Mouse (Mus musculus) CH12F3 (cell line): ENCODE measurements around the gene Acsf3.

ENCODE experiments used
- in situ Hi-C: fragments of 300-500 bp; cut with MboI; formaldehyde crosslinking; loops from 2 replicates; pipeline ENCODE4 v1.14.3; 2020; ENCODE audit warnings: low sequenced_read_pairs

The Acsf3 gene

DNA sequence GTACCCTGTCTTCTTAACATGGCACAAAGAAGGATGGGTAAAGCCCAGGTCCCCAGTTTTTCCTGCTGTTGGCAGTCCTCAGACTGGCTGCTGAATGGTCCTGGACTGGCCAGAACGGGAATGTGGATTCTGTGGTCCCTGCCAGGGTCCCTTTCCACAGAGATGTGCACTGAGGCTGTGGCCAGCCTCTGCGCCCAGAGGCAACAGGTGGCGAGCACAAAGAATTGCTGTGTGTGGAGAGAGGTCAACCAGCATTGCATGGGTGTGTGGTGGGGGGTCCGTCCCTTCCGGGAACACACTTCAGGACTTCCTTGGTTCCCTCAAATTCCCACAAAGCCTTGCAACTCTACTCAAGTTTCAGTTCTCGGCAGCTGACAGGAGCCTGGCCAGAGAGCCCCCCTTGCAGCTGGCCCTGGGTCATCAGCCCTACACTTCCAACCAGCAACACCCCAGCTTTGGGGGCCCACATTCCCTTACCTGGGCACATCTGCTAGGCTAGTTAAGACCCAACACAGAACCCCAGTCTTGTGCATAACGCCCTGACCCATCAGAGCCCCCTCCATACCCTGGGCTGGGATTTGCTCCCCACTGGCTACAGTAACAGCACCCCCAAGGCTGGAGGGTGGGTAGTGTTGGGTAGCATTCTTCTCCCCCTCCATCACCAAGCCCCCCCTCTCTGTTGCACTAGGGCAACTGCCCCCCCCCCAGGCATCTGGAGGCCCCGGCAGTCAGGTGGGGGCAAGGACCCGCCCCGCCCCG lies 74.0 kb downstream of the Acsf3 start:
- in situ Hi-C loops, result no loop called here

DNA sequence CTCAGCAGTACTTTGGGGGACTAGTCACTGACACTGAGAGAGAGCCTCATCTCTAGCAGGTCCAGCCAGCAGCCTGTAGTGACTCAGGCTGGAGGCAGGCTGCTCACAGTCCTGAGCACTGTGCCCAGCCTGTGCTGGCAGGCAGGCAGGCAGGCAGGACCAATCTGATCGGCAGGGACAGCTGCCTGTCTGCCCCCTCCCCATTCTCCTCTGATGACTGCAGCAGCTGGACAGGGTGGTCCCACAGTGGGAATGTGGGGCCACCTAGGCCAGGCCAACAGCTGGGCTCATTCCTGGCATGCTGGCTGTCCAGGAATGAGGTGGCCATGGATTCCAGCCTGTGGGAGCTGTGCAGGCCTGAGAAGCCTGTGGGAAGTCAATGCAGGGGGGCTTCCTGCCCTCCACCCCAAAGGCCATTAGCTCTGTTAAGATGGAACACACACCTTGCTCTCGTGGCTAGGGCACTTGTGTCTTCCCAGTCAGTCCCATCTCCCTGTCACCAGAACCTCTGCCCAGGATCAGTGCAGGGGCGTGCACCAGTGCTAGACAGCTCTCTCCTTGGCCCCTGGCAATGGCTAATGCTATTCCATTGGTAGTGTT lies 75.5 kb downstream of the Acsf3 start:
- in situ Hi-C loops, result no loop called here

DNA sequence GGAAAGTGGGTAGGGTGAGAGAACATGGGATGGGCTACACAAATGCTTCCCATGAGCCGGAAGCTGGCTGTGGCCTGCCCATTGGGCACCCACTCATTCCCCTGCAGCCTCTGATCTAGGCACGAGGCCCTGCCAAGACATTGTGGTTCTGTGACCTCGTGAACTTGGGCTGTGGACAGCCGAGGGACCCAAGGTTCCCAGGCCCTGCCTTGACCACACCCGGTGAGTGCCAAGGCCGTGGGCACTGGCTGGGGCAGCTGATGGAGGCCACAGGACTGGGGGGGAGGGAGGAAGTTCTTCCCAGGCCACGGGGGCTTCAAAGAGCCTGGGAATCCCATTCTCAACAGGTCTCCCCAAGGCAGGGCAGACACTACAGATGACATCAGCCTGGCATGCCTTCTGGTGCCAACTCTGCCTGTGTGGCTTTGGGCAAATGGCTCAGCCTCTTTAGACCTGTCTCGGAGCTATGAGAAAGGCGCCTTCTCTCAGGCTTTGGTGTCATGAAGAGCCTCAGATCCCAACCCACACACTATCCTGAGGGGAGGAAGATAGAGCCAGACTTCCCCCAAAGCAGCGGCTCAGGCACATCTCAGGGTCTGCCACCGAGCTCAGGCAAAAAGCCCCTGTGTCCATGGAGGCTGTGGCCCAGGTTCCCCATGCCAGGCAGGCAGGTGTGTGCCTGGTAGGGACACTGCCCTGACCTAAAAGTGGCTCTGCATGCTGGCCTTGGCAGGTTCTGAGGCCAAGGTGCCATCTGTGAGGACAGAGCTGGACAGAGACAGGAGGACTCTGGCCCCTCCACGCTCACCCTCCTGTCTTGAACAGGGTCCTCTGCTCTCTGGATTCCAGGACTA lies 76.6 kb downstream of the Acsf3 start:
- in situ Hi-C loops, result no loop called here

DNA sequence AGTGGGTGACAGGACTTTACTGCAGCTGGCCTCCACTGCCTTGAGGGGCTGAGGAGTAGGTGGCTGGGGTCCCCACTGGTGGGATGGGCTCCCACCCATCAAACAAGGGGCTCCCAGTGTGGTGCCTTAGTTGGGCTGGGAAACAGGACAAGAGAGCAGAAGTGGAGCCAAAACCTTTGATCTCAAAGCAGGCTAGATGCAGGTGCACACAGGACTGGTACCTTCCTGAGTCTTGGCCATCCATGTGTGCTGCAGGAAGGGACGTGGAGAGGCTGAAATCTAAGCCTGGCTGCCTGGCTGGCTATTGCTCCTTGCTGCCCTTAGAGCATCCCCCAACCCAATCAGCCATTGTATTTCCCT lies 77.2 kb downstream of the Acsf3 start:
- in situ Hi-C loops, result no loop called here

DNA sequence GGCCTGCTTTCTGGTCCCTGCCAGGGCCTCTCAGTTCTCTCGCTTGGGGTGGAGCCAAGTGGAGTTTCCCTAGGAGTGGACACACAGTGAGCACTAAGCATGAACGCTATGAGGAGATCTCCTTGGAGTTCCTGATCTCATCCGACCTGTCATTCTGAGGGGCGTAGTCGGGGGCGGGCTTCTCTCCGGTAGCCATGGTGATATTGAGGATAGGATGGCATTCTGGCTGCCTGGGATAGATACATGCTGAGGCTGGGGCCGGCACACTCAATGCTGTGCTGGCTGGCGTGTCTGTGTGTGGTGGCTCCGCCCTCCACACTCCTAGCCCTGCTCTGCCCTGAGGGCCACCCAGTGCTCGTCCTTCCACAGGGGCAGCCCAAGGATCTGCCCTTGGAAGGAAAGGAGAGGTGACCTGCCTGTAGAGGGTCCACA lies 78.1 kb downstream of the Acsf3 start:
- in situ Hi-C loops, result no loop called here

DNA sequence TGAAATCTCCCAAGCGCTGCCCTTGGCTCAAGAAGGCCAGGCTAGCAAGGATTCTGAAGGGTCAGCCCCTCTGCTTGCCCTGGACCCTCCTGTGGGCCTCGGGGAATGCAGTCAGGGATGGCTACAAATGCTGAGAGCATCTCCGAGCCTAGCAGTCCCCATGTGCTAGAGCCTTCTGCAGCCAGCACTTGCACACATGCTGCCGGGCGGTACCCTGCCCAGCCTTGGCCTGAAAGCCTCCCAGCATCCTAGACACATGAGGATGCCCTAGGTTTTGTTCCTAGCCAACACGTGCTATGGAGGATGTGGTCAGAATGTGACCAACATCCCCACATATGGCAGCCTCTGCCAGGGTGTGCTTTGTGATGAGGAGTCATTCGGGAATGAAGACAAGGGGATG lies 79.1 kb downstream of the Acsf3 start:
- in situ Hi-C loops, result no loop called here

DNA sequence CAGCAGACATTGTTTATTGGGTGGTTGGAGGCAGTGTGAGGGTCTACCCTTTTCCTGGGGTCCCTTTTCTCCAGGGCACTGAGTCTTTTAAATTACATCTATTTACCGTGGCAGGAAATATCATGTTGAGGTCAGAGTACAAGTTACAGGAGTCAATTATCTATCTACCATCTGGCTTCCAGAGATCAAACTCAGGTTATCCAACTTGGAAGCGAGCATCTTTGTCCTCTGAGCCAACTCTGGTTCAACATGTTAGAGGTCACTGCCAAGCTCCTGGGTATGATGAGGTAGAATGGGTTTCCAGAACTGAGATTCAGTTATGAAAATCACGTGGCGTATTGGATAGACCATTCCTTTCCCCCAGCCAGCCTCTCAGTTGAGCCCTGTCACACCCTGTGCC lies 79.8 kb downstream of the Acsf3 start:
- in situ Hi-C loops, result no loop called here

DNA sequence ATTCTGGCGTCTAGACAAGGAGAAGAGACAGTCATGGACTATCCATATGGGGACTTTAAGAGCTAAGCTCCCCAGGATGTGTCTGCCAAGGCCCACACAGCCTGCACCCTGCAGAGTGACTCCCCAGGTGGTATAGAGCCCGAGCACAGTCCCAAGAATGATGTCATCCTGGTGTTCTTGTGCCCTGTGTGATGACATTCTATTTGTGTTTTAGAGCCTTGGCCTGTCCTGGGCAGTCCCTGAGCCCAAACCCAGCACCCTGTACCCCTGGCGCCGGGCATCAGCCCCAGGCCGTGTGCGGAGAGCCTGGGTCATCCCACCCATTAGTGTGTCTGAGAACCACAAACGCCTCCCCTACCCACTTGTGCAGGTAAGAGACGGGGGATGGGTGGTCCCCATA lies 81.0 kb downstream of the Acsf3 start:
- in situ Hi-C loops, result no loop called here

DNA sequence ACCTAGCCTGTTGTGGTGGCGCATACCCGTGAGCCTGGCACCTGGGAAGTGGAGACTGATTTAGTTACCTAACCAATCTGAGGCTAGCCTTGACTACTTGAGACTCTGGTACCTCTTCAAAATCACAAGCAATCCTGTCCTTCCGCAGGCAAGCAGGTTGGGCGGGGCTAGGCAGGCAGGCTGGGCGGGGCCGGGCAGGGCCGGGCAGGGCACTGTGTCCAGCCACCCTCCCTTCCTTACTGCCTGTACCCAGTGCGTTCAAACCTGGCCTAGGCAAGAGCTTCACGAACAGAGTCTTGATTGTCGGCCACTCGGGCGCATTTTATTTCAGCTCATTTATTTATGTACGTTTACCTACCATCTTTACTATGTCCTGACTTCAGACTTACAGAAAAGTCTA lies 84.6 kb downstream of the Acsf3 start:
- in situ Hi-C loops, result no loop called here

DNA sequence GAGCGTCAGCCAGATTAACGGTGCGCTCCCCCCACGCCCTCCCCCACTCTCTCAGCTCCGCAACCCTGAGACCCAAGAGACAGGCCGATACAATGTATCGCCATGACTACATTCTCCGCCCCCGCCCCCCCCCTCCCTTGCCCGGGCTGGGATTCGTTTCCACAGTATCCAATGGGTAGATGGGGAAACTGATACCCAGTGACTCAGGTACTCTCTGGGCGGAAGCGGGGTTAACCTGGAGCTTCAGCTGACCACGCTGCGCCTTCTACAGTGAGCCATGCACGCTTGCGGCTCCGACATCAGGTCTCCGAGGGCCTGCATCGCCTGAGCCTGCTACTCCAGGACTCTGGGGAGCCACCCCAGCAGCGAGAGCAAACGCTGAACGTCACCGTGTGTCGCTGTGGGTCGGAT lies 89.4 kb downstream of the Acsf3 start:
- in situ Hi-C loops, result no loop called here

DNA sequence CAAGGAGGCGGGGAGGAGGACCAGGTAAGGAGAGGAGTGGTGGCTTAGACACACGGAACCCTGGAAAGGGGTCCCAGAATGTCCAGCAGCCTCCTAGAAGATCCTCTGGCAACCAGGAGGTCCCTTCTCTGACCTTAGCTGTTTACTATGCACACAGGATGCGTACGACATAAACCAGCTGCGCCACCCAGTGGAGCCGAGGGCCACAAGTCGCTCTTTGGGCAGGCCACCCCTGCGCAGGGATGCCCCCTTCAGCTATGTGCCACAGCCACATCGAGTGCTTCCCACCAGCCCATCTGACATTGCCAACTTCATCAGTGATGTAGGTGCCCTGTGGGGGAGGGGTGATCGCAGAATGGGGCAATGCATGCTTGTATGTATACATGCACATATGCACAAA lies 90.2 kb downstream of the Acsf3 start:
- in situ Hi-C loops, result no loop called here

DNA sequence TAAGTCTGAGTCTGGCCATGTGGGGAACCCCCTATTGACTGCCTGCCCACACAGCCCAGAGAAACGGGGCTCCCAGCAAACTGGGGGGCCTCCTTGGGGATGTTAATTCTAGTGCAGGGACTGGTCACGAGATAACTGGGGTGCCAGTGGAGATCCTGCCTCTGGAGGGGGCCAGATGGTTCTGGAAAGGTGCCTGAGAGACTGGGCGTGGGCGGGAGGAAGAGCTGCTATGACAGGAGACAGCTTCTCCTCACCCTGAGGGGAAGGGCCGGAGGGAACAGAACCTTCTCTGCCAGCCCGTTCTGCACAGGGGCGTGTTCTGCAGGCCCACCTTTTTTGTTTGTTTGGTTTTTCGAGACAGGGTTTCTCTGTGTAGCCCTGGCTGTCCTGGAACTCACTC lies 90.9 kb downstream of the Acsf3 start:
- in situ Hi-C loops, result no loop called here
